Mouse (Mus musculus) myocyte (in vitro differentiated cells): ENCODE measurements at regions not wholly inside any gene's neighbourhood (a gene's known extent, or its start where the extent isn't known, plus 50 kb on each side); places are given as distances from the start of the nearest gene placed in this dataset.

Experiments
- CEBPB ChIP-seq: IDR thresholded peaks from 2 replicates; pipeline ENCODE4 v1.6.1; 2011; ENCODE audit warnings: mild to moderate bottlenecking, moderate library complexity; ENCODE audit not compliant: poor library complexity, insufficient read depth, severe bottlenecking
- E2F4 ChIP-seq: IDR thresholded peaks from one replicate; pipeline ENCODE4 v1.6.1; 2011; ENCODE audit warnings: mild to moderate bottlenecking, control low read depth, moderate library complexity; ENCODE audit not compliant: insufficient read depth
- MAX ChIP-seq: IDR thresholded peaks from one replicate; pipeline ENCODE4 v1.6.1; 2011; ENCODE audit warnings: low read depth, mild to moderate bottlenecking, control low read depth
- MYOG ChIP-seq, 3 experiments: IDR thresholded peaks; one replicate each; pipeline ENCODE4 v1.6.1; 2011; ENCODE audit warnings: control low read depth in 2 of 3, low read depth in 2 of 3, mild to moderate bottlenecking in 2 of 3; ENCODE audit not compliant: insufficient read length in 2 of 3, control insufficient read depth in 1 of 3, insufficient read depth in 1 of 3
- POLR2A ChIP-seq: IDR thresholded peaks from one replicate; pipeline ENCODE4 v1.6.1; 2011; ENCODE audit warnings: low read depth, mild to moderate bottlenecking, control low read depth, moderate library complexity; ENCODE audit not compliant: insufficient read length
- POLR2AphosphoS2 ChIP-seq: IDR thresholded peaks from one replicate; pipeline ENCODE4 v1.6.1; 2011; ENCODE audit warnings: low read depth, control low read depth; ENCODE audit not compliant: insufficient read length
- SRF ChIP-seq: IDR thresholded peaks from one replicate; pipeline ENCODE4 v1.6.1; 2011; ENCODE audit warnings: low read depth; ENCODE audit not compliant: control insufficient read depth, insufficient read length
- TCF12 ChIP-seq: IDR thresholded peaks from one replicate; pipeline ENCODE4 v1.6.1; 2011; ENCODE audit warnings: mild to moderate bottlenecking, control low read depth; ENCODE audit not compliant: poor library complexity, insufficient read depth, severe bottlenecking

GRCm38 (mm10) chr9:61825804-61826203 lies 88.5 kb downstream of the Rplp1 start:
- TF ChIP-seq POLR2A (no peak), TCF12 (no peak), CEBPB (no peak), POLR2AphosphoS2 (no peak), MAX (no peak), MYOG (IDR thresholded peaks at IDR 0.05; ENCODE audit: control insufficient read depth in 1 of 3, insufficient read depth in 1 of 3, insufficient read length in 2 of 3, low read depth in 2 of 3) (no peak), SRF (no peak), E2F4 (no peak)
